Mouse (Mus musculus) liver, adult 2 months (tissue): ENCODE measurements at regions not wholly inside any gene's neighbourhood (a gene's known extent, or its start where the extent isn't known, plus 50 kb on each side); places are given as distances from the start of the nearest gene placed in this dataset.

Experiments used
- CTCF ChIP-seq: fragments of 200-500 bp; IDR thresholded peaks from 2 replicates; pipeline ENCODE4 v1.5.1; 2011; ENCODE audit warnings: low read depth, low read length, control low read depth
- POLR2A ChIP-seq: fragments of 200-500 bp; IDR thresholded peaks from 2 replicates; pipeline ENCODE4 v1.6.1; 2011; ENCODE audit warnings: low read length, control low read depth; ENCODE audit not compliant: insufficient read depth; ENCODE audit errors: extremely low read depth

DNA sequence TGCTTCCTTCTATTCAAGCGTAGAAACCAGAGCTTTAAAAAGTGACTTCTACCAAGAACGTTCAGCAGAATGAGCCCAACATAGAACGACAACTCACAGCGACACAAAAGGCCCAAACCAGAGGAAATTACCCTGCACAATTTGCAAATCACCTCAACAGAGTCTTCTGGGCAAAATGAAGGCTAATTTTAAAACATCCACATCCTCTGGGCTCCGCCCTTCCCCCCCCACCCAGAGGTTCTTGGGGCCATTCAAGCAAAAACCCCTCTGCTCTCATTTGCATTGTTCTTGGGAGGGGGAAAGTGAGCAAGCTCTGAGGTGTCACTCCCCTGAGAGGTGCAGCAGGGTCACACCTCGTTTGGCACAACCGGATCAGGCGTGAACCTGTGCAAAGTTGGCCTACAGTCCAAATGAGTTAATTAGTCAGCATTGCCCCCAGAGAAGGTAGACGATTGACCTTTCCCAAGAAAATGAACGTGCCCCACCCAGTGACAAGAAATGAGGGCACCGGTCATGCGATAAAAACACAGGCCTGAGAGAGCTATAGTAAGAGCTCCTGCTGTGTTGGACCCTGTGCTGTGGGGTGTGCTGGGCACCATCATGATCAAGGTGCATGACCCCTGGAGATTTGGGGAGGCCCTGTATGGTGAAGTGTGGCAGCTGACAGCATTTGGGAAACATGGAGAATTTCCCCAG lies 62.7 kb upstream of the Lmo2 start:
- TF ChIP-seq CTCF: no peak
- no peak for TF ChIP-seq POLR2A
